Mouse (Mus musculus): Measurements from ENCODE around the gene Lyl1.
A peak's percentile ranks its signal among the peaks of the same experiment; 100 is the strongest.

The Lyl1 gene

GRCm38 (mm10) chr8:84718959-84719690 is 17.9 kb downstream of the Lyl1 start:
- no peak for DNase-seq (ENCODE audit: extremely low spot score, low read depth, low spot score)

DNA sequence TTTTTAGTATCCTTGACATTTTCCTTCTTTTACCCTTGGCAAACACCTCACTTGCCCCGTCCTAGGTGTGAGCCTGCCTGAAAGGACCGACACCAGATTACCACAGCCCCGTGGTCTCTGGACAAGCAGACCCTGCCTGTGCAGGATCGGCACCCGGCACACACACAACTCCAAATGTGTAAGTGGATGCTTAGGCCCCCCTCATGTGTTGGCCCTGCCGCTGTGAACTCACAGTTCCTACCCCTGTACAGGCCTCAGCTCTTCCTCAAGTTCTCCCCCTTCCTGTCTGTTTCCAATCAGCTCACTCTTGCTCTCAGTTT is 21.2 kb downstream of the Lyl1 start:
- no peak for DNase-seq (ENCODE audit: extremely low spot score, low read depth, low spot score)

DNA sequence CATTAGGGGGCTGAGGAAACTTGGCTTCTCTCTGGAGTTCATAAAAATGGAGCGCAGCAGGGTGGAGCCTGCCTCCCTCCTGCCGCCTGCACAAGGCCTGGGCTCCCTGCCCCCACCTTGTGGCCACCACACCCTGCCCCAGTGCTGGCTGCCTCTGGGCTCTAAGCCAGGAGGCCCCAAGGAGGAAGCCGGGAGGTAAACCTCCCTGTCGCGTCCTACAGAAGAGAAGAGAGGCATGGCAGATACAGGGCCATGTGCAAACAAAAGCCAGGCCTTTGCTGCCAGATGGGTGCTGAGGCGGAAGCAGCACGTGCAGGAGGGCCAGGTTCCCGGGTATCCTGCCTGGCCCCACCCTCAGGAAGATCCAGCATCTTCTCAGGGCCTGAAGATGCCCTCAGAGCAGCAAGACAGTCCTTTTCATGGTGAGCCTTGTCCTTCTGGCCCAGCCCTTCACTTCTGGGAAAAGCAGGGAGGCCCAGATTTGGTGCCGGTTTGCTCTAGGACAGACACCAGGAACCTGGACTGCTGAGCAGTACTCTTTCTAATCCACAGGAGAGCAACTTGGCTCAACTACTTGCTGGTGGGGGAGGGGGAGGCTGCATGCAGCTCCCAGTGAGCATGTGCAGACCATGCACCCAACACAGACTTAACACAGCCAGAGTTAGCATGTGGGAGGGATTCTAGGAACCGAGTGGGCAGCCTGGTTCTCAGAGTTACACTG is 21.8 kb downstream of the Lyl1 start, which contains the start of gene G430095P16Rik:
G430095P16Rik (plus strand) TSS at position 158 of the 721 bp plus-strand sequence.
- DNase-seq (ENCODE audit: extremely low spot score, low read depth, low spot score) = no peak

DNA sequence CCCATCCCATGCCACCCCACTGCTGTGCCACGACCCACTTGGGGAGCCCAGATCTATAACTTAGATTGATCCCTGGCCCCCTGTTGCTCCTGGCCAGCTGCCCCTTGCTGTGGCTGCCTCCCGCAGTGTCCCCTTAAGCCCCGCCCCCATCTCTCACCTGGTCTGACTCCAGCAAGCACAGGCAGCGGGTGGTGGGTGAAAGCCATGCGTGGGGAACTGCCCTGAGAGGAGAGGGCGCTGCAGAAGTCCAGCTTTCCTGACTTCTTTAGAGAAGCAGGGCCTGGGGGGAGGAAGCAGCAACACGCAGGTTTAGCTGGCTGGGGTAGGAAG is 22.3 kb downstream of the Lyl1 start:
- DNase-seq (ENCODE audit: extremely low spot score, low read depth, low spot score) = no peak

- no peak for DNase-seq (ENCODE audit: extremely low spot score, low read depth, low spot score)
Measured at GRCm38 (mm10) chr8:84724683-84725082, 23.4 kb downstream of the Lyl1 start.

DNA sequence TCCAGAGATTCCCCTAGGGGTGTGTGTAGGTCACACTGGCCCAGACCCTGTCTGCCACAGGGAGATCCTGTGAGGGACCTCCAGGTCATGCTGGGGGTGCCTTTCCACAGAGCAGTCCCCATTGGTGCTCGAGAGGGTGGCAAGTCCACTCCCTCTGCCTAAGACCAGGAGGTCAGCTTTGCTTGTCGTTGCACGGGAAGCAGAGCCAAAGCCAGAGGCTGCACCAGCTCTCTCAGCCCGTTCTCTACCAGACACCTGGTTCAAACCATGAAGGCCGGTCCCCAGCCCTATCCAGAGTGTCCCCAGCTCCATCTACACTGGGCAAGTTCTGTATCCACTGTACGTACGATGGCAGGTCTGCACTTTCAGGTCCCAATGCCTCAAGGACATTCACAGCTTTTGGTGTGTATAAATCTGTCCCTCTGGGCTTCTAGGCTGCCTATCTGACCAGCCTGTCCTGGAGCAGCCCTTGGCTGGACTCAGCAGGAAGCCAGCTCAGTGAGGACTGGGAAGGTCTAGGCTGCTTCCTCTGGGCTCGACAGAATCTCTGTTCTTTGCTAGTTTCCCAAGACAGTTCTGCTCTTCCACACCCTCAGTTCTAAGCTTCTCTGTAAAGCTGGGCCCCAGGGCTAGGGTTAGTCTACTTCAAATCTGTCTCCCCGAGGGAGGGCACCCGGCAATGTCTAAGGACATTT is 24.1 kb downstream of the Lyl1 start:
- no peak for DNase-seq (ENCODE audit: extremely low spot score, low read depth, low spot score)

DNA sequence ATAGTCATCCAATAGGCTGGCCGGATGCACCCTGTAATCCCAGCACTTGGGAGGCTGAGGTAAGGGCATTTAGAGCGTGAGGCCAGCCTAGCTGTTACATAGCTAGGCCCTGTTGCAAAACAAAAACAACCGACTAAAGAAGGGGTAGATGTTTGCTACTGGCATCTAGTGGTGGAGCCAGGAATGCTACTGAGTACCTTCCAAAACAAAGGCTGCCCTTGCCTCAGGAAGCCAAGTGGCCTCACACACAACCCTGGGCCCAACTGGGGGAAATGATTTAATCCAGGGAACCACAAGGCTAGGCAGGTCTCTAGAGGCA is 24.6 kb downstream of the Lyl1 start:
- DNase-seq (ENCODE audit: extremely low spot score, low read depth, low spot score) = no peak

DNA sequence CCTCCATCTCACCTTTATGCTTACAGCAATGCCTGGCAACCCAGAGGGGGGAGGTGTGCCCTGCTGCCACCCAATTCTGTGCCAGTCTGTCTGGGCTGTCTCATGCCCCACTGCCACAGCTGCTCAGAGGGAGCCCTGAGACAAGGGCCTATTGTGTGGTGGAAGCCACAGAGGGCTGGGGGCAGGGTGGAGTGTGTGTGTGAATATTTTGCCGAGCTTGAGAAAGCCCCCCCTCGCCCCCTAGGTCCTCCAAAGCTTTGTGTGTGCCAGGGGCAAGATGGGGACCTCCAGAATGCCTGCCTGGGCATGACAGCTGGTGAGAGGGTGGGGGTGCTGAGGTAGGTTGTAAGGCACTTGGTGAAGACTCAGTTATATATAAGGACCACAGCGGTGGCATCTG is 27.2 kb downstream of the Lyl1 start:
- no peak for DNase-seq (ENCODE audit: extremely low spot score, low read depth, low spot score)

GRCm38 (mm10) chr8:84729921-84730362 is 28.7 kb downstream of the Lyl1 start:
- DNase-seq (ENCODE audit: extremely low spot score, low read depth, low spot score) = no peak

DNA sequence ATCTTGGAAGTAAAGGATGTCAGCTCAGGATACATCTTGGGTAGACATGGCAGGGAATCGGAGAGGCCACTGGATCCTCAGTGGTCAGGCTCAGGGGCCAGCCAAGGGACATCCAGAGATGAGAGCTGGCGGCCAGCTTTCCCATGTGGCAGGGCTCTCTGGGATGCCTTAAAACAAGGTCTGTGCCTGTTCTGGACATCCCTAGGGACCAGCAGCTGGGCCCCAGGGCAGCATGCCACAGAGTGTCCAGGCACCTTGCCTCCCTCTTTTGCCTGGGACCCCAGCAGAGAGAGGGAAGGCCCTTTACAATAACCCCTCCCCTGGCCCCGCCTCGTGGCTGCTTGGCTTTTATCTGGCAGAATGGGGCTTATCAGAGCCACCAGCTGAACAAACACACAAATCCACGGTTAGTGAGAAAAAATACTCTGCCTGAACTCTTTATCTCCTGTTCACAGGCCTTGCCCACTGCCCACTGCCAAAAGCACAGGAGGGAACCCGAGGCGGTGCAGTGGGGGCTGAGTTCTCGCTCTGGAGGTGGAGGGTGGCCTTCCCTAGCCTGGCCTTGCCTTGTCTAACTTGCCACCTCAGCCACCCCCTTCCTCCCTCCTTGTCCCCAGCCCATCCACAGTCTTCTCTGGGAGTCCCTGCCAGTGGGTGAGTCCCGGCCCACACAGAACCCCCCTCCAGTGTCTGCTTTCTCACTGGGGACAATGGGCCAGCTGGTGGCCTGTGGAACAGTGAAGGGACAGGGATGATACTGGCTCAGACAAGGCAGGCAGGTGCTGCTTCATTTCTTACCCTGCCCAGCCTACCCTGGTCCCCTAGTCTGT is 29.5 kb downstream of the Lyl1 start:
- DNase-seq (ENCODE audit: extremely low spot score, low read depth, low spot score) = no peak

GRCm38 (mm10) chr8:84731371-84732177 is 30.3 kb downstream of the Lyl1 start:
- no peak for DNase-seq (ENCODE audit: extremely low spot score, low read depth, low spot score)

DNA sequence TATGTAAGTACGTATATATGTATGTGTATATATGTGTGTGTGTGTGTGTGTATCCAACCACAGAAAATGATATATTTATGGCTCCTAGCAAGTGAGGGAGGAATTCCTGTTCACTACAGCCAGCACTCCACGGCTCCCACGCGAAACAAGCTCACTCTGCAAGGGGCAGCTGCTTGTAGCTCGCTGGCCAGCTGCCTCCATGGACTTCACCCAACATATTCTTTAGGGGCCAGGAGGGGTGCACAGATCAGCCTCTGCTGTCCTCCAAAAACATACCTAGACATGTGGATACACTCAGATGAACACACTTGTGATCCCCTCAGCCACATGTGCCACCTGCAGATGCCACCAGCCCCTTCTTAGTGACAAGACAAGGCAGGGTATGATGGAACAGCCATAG is 31.3 kb downstream of the Lyl1 start:
- no peak for DNase-seq (ENCODE audit: extremely low spot score, low read depth, low spot score)

DNA sequence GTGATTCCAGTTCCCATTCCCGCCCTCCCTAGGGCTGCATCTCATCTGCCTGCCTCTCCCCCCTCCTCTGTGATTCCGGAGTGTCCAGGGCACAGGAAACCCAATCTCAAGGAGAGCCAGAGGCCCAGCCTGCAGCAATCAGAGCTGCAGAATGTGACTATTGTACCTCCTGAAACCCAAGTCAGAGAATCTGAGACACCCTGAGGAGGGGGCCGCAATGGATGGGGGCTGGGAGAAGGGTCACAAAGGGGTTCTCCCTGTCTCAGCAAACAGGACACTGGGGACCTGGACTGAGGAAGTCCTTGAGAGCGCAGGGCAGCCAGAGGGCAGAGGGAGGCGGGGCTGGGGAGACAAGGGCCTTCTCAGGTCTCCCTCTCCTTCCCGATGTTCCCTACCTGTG is 31.7 kb downstream of the Lyl1 start:
- no peak for DNase-seq (ENCODE audit: extremely low spot score, low read depth, low spot score)

DNA sequence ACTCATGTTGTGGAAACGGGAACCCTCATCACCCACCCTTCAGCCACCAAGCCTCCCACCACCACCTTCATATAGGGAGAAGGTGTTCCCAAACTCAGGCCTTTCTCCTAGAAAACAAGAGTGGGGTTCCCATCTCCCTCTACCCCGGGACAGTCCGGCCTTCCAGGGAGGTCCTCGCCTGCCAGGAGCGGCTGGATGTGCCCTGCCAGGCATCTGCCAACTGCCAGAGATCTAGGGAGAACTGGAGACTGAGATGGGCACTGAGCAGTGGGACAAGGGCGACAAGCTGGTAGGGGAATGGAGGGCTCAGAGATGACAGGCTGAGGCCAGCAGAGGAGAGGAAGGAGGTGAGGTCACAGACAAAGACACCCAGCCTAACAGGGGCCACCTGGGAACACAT is 32.7 kb downstream of the Lyl1 start:
- DNase-seq (ENCODE audit: extremely low spot score, low read depth, low spot score) = no peak

DNA sequence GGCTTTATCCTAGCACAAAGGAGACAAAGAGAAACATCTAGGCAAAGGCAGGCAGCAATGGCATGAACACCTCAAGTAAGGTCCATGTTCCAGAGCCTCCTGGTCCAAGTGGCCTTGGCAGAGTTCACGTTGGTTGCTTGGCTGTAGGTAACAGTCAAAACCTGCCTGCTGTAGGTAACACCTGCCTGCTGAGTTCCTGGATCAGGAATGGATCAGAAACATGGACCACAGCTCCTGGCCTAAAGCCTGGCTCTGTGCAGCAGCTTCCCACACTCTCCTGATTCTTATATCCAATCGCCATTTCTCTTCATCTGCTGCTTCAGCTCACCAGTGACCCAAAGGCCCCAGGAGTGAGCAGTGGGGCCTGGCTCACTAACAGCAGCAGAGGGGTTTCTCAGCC is 33.4 kb downstream of the Lyl1 start:
- DNase-seq (ENCODE audit: extremely low spot score, low read depth, low spot score) = no peak

- DNase-seq (ENCODE audit: extremely low spot score, low read depth, low spot score) = no peak
Measured at GRCm38 (mm10) chr8:84735597-84735996, 34.3 kb downstream of the Lyl1 start.

GRCm38 (mm10) chr8:84736521-84736920 is 35.3 kb downstream of the Lyl1 start:
- DNase-seq (ENCODE audit: extremely low spot score, low read depth, low spot score) = no peak

- peak; percentile 58 for DNase-seq (ENCODE audit: extremely low spot score, low read depth, low spot score)
Measured at GRCm38 (mm10) chr8:84737608-84738007, 36.4 kb downstream of the Lyl1 start.

- DNase-seq (ENCODE audit: extremely low spot score, low read depth, low spot score) = no peak
Measured at GRCm38 (mm10) chr8:84738266-84738665, 37.0 kb downstream of the Lyl1 start.

GRCm38 (mm10) chr8:84738715-84739400 is 37.6 kb downstream of the Lyl1 start:
- no peak for DNase-seq (ENCODE audit: extremely low spot score, low read depth, low spot score)

All from hindlimb bud, embryonic 11.5 days (tissue).